Mouse (Mus musculus) kidney, postnatal 14 days (tissue): ENCODE measurements around the gene Nudt14.

ENCODE experiments used
- DNase-seq: peaks from one replicate; pipeline ENCODE4 v3.0.0; 2022; ENCODE audit warnings: mixed read lengths

The Nudt14 gene

GRCm38 (mm10) chr12:112950040-112950760, 8.3 kb upstream of the Nudt14 start:
- peak; percentile 93 for DNase-seq

- no peak for DNase-seq
Measured at GRCm38 (mm10) chr12:112947307-112947706, 5.4 kb upstream of the Nudt14 start.

- DNase-seq, result no peak
Measured at GRCm38 (mm10) chr12:112943669-112944068, 1.7 kb upstream of the Nudt14 start.

GRCm38 (mm10) chr12:112941156-112941775, 658 bp downstream of the Nudt14 start:
- DNase-seq, result peak; percentile 52

GRCm38 (mm10) chr12:112940710-112941109, 1.2 kb downstream of the Nudt14 start:
- no peak for DNase-seq

GRCm38 (mm10) chr12:112940238-112940637, 1.7 kb downstream of the Nudt14 start:
- no peak for DNase-seq

- DNase-seq, result no peak
Measured at GRCm38 (mm10) chr12:112938873-112939565, 2.9 kb downstream of the Nudt14 start.

- DNase-seq, result no peak
Measured at GRCm38 (mm10) chr12:112938366-112938765, 3.6 kb downstream of the Nudt14 start.

- no peak for DNase-seq
Measured at GRCm38 (mm10) chr12:112937906-112938305, 4.0 kb downstream of the Nudt14 start.

GRCm38 (mm10) chr12:112932647-112933046, 9.3 kb downstream of the Nudt14 start:
- no peak for DNase-seq

GRCm38 (mm10) chr12:112929562-112930352, 12.2 kb downstream of the Nudt14 start, which contains the start of gene Jag2:
Gene Jag2 (minus strand): TSS chr12:112929776.
- DNase-seq, result peak; percentile 60

- DNase-seq, result peak; percentile 48
Measured at GRCm38 (mm10) chr12:112928401-112929241, 13.3 kb downstream of the Nudt14 start.

GRCm38 (mm10) chr12:112927265-112927664, 14.7 kb downstream of the Nudt14 start:
- DNase-seq, result peak; percentile 24

GRCm38 (mm10) chr12:112925950-112926349, 16.0 kb downstream of the Nudt14 start:
- DNase-seq, result no peak

- DNase-seq, result no peak
Measured at GRCm38 (mm10) chr12:112922541-112922940, 19.4 kb downstream of the Nudt14 start.

GRCm38 (mm10) chr12:112921518-112921917, 20.4 kb downstream of the Nudt14 start:
- no peak for DNase-seq

GRCm38 (mm10) chr12:112917906-112918305, 24.0 kb downstream of the Nudt14 start:
- peak; percentile 37 for DNase-seq

GRCm38 (mm10) chr12:112917486-112917885, 24.4 kb downstream of the Nudt14 start:
- peak; percentile 39 for DNase-seq

- DNase-seq, result no peak
Measured at GRCm38 (mm10) chr12:112916698-112917400, 25.1 kb downstream of the Nudt14 start.

GRCm38 (mm10) chr12:112915587-112915986, 26.3 kb downstream of the Nudt14 start:
- DNase-seq, result no peak

- DNase-seq, result peak; percentile 64
Measured at GRCm38 (mm10) chr12:112914527-112914926, 27.4 kb downstream of the Nudt14 start.
